Mouse (Mus musculus): ENCODE data around the gene Arhgap42. TPM values are rescaled to one million over a fixed set of nuclear protein-coding genes. Genes with fewer than 3 reads are reported as not detected.

Gene Arhgap42
- polyA plus RNA-seq, 1 experiment from 2014 or later: 43.0 TPM

- Histone ChIP-seq H3K27me3 (ENCODE audit: control insufficient read depth, insufficient read depth, low read length) (no peaks in the 10 kb centered on the region), H3K27ac (replicated peaks; ENCODE audit: low read depth, low read length) (no peak overlapping the region), H3K9me3 (ENCODE audit: control insufficient read depth, low read length) (no peaks in the 10 kb centered on the region), H3K36me3 (ENCODE audit: control insufficient read depth, insufficient read depth, low read length) (no peaks in the 10 kb centered on the region), H3K9ac (ENCODE audit: low read length) (no peak overlapping the region), H3K4me2 (ENCODE audit: low read depth, severe bottlenecking) (no peak overlapping the region), H3K4me1 (ENCODE audit: control insufficient read depth, insufficient read depth, low read length) (no peaks in the 10 kb centered on the region), H3K4me3 (ENCODE audit: low read depth, low read length) (no peak overlapping the region)
- no peak for DNase-seq (ENCODE audit: low spot score)
- 73% methylated on average over 1 of the region's 1 CpGs for WGBS
- no peak for ATAC-seq (ENCODE audit: insufficient number of reproducible peaks, low FRiP score, low TSS enrichment, low read depth)
These were observed 125.1 kb downstream of the Arhgap42 start for GRCm38 (mm10) chr9:9113847-9114246.

DNA sequence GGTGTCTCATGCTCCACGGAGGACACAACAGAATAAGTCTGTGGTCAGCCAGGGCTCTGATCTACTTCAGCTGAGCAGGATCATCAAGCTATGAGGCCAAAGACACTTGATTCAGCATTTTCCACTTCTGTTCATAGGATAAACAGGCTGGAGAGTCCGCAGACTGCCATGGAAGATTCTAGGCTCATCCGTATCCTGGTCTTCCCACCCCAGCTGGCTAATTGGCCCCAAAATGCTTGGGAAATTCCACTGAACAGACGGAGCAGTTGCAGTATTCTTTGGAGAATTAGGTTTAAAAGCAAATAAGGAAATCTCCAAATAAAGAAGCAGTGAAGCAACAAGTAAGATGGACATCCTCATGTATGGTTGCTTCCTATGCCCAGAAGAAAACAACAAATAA is 126.0 kb downstream of the Arhgap42 start:
- Histone ChIP-seq H3K27me3 (ENCODE audit: control insufficient read depth, insufficient read depth, low read length) (no peaks in the 10 kb centered on the region), H3K4me3 (ENCODE audit: low read depth, low read length) (no peak overlapping the region), H3K36me3 (ENCODE audit: control insufficient read depth, insufficient read depth, low read length) (no peaks in the 10 kb centered on the region), H3K9me3 (ENCODE audit: control insufficient read depth, low read length) (no peaks in the 10 kb centered on the region), H3K4me1 (ENCODE audit: control insufficient read depth, insufficient read depth, low read length) (no peaks in the 10 kb centered on the region), H3K27ac (replicated peaks; ENCODE audit: low read depth, low read length) (no peak overlapping the region), H3K4me2 (ENCODE audit: low read depth, severe bottlenecking) (no peak overlapping the region), H3K9ac (ENCODE audit: low read length) (no peak overlapping the region)
- ATAC-seq (ENCODE audit: insufficient number of reproducible peaks, low FRiP score, low TSS enrichment, low read depth) (no peak), DNase-seq (ENCODE audit: low spot score) (no peak)
- WGBS: 89% methylated on average over 4 of the region's 4 CpGs

GRCm38 (mm10) chr9:9107697-9108096 is 131.2 kb downstream of the Arhgap42 start:
- H3K36me3 ChIP-seq (ENCODE audit: control insufficient read depth, insufficient read depth, low read length): no peaks in the 10 kb centered on the region
- H3K27me3 ChIP-seq (ENCODE audit: control insufficient read depth, insufficient read depth, low read length): no peaks in the 10 kb centered on the region
- no peaks in the 10 kb centered on the region for H3K4me1 ChIP-seq (ENCODE audit: control insufficient read depth, insufficient read depth, low read length)
- DNase-seq (ENCODE audit: low spot score) (no peak), ATAC-seq (ENCODE audit: insufficient number of reproducible peaks, low FRiP score, low TSS enrichment, low read depth) (no peak)
- H3K9ac ChIP-seq (ENCODE audit: low read length): no peak overlapping the region
- no peak overlapping the region for H3K4me3 ChIP-seq (ENCODE audit: low read depth, low read length)
- H3K27ac ChIP-seq (replicated peaks; ENCODE audit: low read depth, low read length): no peak overlapping the region
- H3K4me2 ChIP-seq (ENCODE audit: low read depth, severe bottlenecking): no peak overlapping the region
- H3K9me3 ChIP-seq (ENCODE audit: control insufficient read depth, low read length): no peaks in the 10 kb centered on the region

DNA sequence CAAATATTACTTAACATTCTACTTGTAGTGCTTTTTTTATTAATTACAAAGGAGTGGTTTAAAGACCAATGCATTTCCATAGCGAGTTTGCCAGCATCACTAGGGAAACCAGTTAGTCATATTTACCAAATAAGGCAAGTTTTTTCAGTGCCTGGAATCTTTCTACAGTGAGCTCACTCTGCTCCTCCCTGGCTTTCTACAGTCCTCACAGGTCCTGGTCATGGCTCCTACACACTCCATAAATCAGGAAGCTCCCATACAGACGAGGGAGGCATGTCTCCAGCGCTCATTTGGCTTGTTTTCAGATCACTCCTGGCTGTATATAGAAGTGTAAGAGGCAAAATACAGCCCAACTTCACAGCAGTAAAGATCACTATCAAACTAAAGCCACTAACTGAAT is 134.1 kb downstream of the Arhgap42 start:
- WGBS: 59% methylated on average over 3 of the region's 3 CpGs
- no peaks in the 10 kb centered on the region for H3K9me3 ChIP-seq (ENCODE audit: control insufficient read depth, low read length)
- ATAC-seq (ENCODE audit: insufficient number of reproducible peaks, low FRiP score, low TSS enrichment, low read depth): no peak

GRCm38 (mm10) chr9:9102158-9102514 is 136.8 kb downstream of the Arhgap42 start:
- Histone ChIP-seq H3K4me2 (ENCODE audit: low read depth, severe bottlenecking) (no peak overlapping the region), H3K36me3 (ENCODE audit: control insufficient read depth, insufficient read depth, low read length) (no peaks in the 10 kb centered on the region), H3K4me3 (ENCODE audit: low read depth, low read length) (no peak overlapping the region), H3K4me1 (ENCODE audit: control insufficient read depth, insufficient read depth, low read length) (no peaks in the 10 kb centered on the region), H3K27ac (replicated peaks; ENCODE audit: low read depth, low read length) (no peak overlapping the region), H3K9me3 (ENCODE audit: control insufficient read depth, low read length) (no peaks in the 10 kb centered on the region), H3K27me3 (ENCODE audit: control insufficient read depth, insufficient read depth, low read length) (no peaks in the 10 kb centered on the region), H3K9ac (ENCODE audit: low read length) (no peak overlapping the region)
- DNase-seq (ENCODE audit: low spot score) (no peak), ATAC-seq (ENCODE audit: insufficient number of reproducible peaks, low FRiP score, low TSS enrichment, low read depth) (no peak)
- WGBS: 87% methylated on average over 2 of the region's 2 CpGs

More for the DNA sequence above, 134.1 kb downstream of the Arhgap42 start:
- Histone ChIP-seq H3K4me1 (ENCODE audit: control insufficient read depth, insufficient read depth, low read length) (no peaks in the 10 kb centered on the region), H3K4me2 (ENCODE audit: low read depth, severe bottlenecking) (no peak overlapping the region), H3K27me3 (ENCODE audit: control insufficient read depth, insufficient read depth, low read length) (no peaks in the 10 kb centered on the region), H3K4me3 (ENCODE audit: low read depth, low read length) (no peak overlapping the region), H3K9ac (ENCODE audit: low read length) (no peak overlapping the region), H3K36me3 (ENCODE audit: control insufficient read depth, insufficient read depth, low read length) (no peaks in the 10 kb centered on the region), H3K27ac (replicated peaks; ENCODE audit: low read depth, low read length) (no peak overlapping the region)
- DNase-seq (ENCODE audit: low spot score): no peak

DNA sequence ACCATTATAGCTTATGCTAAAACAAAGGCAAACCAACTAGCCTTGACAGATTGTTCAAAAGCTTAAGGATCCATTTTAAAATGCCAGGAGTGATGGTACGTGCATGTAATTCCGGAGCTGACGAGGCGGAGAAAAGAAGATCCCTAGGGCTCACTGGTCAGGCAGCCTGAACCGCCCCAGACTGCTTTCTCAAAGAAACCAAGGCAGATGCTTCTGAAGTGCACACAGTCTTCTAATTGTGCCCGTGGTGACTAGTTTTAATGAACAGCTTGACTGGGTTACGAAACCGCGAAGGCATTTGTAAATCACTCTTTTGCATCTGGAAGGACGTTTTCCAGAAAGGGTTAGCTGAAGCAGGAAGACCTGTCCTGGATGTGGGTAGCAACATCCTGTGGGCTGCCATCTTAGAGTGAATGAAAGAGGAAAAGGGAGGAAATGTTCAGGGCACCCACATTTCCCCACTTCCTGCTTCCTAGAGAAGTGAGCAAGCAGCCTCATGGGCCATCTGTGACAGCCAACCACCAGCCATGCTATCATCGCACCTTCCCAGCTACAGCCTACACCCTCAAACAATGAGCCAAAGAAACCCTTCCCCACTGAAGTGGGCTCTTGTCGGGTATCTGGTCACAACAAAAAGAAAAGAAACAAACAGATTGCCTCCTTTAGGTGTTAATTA is 137.3 kb downstream of the Arhgap42 start:
- no peaks in the 10 kb centered on the region for H3K36me3 ChIP-seq (ENCODE audit: control insufficient read depth, insufficient read depth, low read length)
- H3K27me3 ChIP-seq (ENCODE audit: control insufficient read depth, insufficient read depth, low read length): no peaks in the 10 kb centered on the region
- H3K4me2 ChIP-seq (ENCODE audit: low read depth, severe bottlenecking): no peak overlapping the region
- ATAC-seq (ENCODE audit: insufficient number of reproducible peaks, low FRiP score, low TSS enrichment, low read depth) (no peak), DNase-seq (ENCODE audit: low spot score) (no peak)
- H3K27ac ChIP-seq (replicated peaks; ENCODE audit: low read depth, low read length): no peak overlapping the region
- H3K4me1 ChIP-seq (ENCODE audit: control insufficient read depth, insufficient read depth, low read length): no peaks in the 10 kb centered on the region
- H3K9ac ChIP-seq (ENCODE audit: low read length): no peak overlapping the region
- no peaks in the 10 kb centered on the region for H3K9me3 ChIP-seq (ENCODE audit: control insufficient read depth, low read length)
- WGBS: 83% methylated on average over 12 of the region's 12 CpGs
- no peak overlapping the region for H3K4me3 ChIP-seq (ENCODE audit: low read depth, low read length)

DNA sequence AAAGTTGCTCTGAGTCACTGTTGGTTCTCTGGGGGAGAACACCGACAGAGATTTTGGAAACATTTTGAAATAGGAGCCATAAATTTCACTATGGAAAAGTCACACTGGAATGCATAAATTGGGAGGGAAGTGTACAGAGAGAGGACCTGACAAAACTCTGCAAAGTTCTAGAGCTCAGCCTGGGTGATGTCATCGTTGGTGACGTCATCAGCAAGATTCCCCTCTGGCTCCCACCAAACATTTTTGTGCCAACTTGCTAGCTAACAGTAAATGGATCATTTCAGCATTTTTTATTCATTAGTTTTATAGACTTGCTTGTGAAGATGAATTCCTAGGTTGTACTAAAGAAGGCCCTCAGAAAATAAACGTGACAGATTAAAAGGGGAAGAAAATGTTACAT is 137.8 kb downstream of the Arhgap42 start:
- Histone ChIP-seq H3K9me3 (ENCODE audit: control insufficient read depth, low read length) (no peaks in the 10 kb centered on the region), H3K4me1 (ENCODE audit: control insufficient read depth, insufficient read depth, low read length) (no peaks in the 10 kb centered on the region), H3K4me2 (ENCODE audit: low read depth, severe bottlenecking) (no peak overlapping the region), H3K27me3 (ENCODE audit: control insufficient read depth, insufficient read depth, low read length) (no peaks in the 10 kb centered on the region), H3K9ac (ENCODE audit: low read length) (no peak overlapping the region), H3K27ac (replicated peaks; ENCODE audit: low read depth, low read length) (no peak overlapping the region), H3K36me3 (ENCODE audit: control insufficient read depth, insufficient read depth, low read length) (no peaks in the 10 kb centered on the region), H3K4me3 (ENCODE audit: low read depth, low read length) (no peak overlapping the region)
- ATAC-seq (ENCODE audit: insufficient number of reproducible peaks, low FRiP score, low TSS enrichment, low read depth) (no peak), DNase-seq (ENCODE audit: low spot score) (no peak)
- WGBS: 92% methylated on average over 4 of the region's 4 CpGs

GRCm38 (mm10) chr9:9097835-9098234 is 141.1 kb downstream of the Arhgap42 start:
- Histone ChIP-seq H3K9me3 (ENCODE audit: control insufficient read depth, low read length) (no peaks in the 10 kb centered on the region), H3K9ac (ENCODE audit: low read length) (no peak overlapping the region), H3K4me3 (ENCODE audit: low read depth, low read length) (no peak overlapping the region), H3K36me3 (ENCODE audit: control insufficient read depth, insufficient read depth, low read length) (no peaks in the 10 kb centered on the region), H3K4me2 (ENCODE audit: low read depth, severe bottlenecking) (no peak overlapping the region), H3K27me3 (ENCODE audit: control insufficient read depth, insufficient read depth, low read length) (no peaks in the 10 kb centered on the region), H3K27ac (replicated peaks; ENCODE audit: low read depth, low read length) (no peak overlapping the region), H3K4me1 (ENCODE audit: control insufficient read depth, insufficient read depth, low read length) (no peaks in the 10 kb centered on the region)
- ATAC-seq (ENCODE audit: insufficient number of reproducible peaks, low FRiP score, low TSS enrichment, low read depth) (no peak), DNase-seq (ENCODE audit: low spot score) (no peak)
- 92% methylated on average over 4 of the region's 4 CpGs for WGBS

DNA sequence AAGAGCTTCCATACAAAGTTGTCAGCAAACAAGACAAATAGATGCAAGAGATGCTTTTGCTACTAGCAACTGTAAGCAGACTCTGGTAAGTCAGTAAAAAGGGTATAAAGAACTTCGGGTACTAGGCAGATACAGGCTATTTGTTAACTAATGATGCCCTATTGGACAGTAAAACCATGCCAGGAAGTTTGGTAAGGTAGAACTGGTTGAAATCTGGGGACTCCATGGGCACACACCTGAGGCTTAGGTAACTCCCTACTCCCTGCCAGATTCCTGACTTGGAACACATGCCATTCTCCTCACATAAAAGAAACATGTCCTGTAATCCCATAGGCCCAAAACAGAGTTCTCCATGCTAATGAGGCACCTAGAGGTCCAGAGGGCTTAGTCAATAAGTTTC is 142.1 kb downstream of the Arhgap42 start:
- Histone ChIP-seq H3K9me3 (ENCODE audit: control insufficient read depth, low read length) (no peaks in the 10 kb centered on the region), H3K27ac (replicated peaks; ENCODE audit: low read depth, low read length) (no peak overlapping the region), H3K4me1 (ENCODE audit: control insufficient read depth, insufficient read depth, low read length) (no peaks in the 10 kb centered on the region), H3K9ac (ENCODE audit: low read length) (no peak overlapping the region), H3K36me3 (ENCODE audit: control insufficient read depth, insufficient read depth, low read length) (no peaks in the 10 kb centered on the region), H3K4me2 (ENCODE audit: low read depth, severe bottlenecking) (no peak overlapping the region), H3K27me3 (ENCODE audit: control insufficient read depth, insufficient read depth, low read length) (no peaks in the 10 kb centered on the region), H3K4me3 (ENCODE audit: low read depth, low read length) (no peak overlapping the region)
- ATAC-seq (ENCODE audit: insufficient number of reproducible peaks, low FRiP score, low TSS enrichment, low read depth): no peak
- DNase-seq (ENCODE audit: low spot score): no peak
- 63% methylated on average over 1 of the region's 1 CpGs for WGBS
